Mouse (Mus musculus): ENCODE results near the gene Polr3gl. TPM values are rescaled to one million over a fixed set of nuclear protein-coding genes. Genes with fewer than 3 reads are reported as not detected.
A peak's percentile ranks its signal among the peaks of the same experiment; 100 is the strongest.

The Polr3gl gene
- total RNA-seq, 1 experiment from 2014 or later = 63.9 TPM

DNA sequence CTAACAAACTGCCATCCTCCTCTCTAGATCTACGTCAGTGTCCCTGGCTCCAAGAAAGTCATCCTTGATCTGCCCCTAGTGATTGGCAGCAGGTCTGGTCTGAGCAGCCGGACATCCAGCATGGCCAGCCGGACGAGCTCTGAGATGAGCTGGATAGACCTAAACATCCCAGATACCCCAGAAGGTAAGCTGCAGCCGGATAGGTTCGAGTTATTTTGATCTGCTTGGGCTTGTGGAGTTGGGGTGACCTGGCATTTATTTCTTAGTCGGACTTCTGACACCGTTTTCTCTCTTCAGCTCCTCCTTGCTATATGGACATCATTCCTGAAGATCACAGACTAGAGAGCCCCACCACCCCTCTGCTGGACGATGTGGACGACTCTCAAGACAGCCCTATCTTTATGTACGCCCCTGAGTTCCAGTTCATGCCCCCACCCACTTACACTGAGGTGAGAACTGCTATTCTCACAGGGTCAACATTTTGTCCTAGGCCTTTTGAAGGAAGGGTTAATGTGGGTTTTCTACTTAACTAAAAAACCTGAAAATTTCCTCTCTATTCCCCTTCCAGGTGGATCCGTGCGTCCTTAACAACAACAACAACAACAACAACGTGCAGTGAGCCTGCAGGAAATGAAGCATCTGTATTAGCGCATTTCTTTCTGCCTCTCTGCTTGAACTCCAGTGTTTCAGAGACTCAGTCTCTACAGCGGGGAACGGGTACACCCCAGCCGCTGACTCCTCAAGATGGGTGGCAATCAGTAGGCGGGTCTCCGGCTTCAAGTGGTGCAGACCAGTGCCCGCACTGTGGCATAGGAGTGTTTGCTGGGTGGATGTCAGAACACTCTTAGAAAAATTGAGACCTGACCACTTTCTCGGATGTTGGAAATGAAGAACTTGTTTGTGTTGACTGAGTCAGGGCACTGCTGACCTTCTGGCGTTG is 33.8 kb downstream of the Polr3gl start:
- no peak for ATAC-seq (ENCODE audit: extremely low read depth, insufficient number of reproducible peaks, low FRiP score, poor library complexity, severe bottlenecking)

DNA sequence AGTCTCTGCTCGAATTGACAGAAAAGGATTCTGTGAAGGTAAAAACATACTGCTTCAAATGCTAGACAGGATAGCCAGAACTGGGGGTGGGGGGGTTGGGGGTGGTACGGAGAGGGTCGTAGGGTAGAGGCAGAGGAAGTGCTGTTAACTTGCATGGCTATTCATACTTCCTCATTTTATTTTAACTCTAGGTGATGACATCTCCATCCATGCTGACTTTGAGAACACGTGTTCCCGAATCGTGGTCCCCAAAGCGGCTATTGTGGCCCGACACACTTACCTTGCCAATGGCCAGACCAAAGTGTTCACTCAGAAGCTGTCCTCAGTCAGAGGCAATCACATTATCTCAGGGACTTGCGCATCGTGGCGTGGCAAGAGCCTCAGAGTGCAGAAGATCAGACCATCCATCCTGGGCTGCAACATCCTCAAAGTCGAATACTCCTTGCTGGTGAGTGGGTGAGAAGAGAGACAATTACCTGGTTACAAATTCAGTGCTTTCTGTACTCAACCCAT is 34.5 kb downstream of the Polr3gl start:
- peak; percentile 10; the same call in 1 of the 2 replicates for ATAC-seq (ENCODE audit: extremely low read depth, insufficient number of reproducible peaks, low FRiP score, poor library complexity, severe bottlenecking)

DNA sequence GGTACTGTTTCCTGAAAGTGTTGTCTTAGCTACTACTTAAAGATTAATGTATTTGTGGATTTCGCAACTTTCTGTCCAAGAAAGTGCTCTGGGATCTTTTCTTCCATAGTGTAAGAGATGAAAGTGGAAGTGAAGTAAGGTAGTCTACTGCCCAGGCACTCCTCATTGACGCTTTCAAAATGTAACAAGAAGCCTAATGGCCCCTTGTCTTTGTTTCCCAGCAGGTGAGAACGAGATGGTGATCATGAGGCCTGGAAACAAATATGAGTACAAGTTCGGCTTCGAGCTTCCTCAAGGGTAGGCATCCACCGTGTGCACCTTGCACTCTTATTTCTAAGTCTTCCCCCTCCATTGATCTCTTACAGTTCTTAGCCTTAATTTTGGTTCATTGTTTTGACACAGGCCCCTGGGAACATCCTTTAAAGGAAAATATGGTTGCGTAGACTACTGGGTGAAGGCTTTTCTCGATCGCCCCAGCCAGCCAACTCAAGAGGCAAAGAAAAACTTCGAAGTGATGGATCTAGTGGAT is 35.2 kb downstream of the Polr3gl start:
- ATAC-seq (ENCODE audit: extremely low read depth, insufficient number of reproducible peaks, low FRiP score, poor library complexity, severe bottlenecking) = no peak

DNA sequence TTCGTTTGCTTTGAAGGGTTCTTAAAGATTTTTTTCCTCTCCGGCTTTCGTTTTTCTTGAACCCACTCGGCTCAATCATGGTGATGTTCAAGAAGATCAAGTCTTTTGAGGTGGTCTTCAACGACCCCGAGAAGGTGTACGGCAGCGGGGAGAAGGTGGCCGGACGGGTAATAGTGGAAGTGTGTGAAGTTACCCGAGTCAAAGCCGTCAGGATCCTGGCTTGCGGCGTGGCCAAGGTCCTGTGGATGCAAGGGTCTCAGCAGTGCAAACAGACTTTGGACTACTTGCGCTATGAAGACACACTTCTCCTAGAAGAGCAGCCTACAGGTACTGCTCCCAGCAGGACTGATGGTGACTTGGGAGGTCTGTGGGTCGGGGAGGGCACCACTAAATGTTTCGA is 35.8 kb downstream of the Polr3gl start:
- ATAC-seq (ENCODE audit: extremely low read depth, insufficient number of reproducible peaks, low FRiP score, poor library complexity, severe bottlenecking) = no peak

DNA sequence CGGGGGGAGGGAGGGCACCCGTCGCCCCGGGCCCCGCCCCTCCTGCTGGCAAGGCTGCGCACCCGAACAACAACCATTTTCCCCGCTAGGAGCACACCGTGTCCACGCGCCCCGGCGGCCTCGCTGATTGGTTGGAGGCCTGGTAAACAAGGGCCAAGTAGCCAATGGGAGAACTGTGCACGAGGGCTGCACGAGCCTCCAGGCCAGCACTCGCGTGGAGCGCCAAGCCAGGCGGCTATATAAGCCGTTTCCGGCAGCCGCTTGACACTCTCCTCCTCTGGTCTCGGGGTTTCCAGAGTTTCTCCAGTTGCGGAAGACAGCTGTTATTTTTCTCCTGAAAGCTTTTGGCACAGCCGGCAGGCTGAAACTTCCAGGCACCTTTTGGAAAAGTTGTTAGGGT is 36.3 kb downstream of the Polr3gl start, which contains the start of gene Txnip:
Gene Txnip (plus strand): TSS at position 264 of the 400 bp plus-strand sequence.
- peak; percentile 95 for ATAC-seq (ENCODE audit: extremely low read depth, insufficient number of reproducible peaks, low FRiP score, poor library complexity, severe bottlenecking)

DNA sequence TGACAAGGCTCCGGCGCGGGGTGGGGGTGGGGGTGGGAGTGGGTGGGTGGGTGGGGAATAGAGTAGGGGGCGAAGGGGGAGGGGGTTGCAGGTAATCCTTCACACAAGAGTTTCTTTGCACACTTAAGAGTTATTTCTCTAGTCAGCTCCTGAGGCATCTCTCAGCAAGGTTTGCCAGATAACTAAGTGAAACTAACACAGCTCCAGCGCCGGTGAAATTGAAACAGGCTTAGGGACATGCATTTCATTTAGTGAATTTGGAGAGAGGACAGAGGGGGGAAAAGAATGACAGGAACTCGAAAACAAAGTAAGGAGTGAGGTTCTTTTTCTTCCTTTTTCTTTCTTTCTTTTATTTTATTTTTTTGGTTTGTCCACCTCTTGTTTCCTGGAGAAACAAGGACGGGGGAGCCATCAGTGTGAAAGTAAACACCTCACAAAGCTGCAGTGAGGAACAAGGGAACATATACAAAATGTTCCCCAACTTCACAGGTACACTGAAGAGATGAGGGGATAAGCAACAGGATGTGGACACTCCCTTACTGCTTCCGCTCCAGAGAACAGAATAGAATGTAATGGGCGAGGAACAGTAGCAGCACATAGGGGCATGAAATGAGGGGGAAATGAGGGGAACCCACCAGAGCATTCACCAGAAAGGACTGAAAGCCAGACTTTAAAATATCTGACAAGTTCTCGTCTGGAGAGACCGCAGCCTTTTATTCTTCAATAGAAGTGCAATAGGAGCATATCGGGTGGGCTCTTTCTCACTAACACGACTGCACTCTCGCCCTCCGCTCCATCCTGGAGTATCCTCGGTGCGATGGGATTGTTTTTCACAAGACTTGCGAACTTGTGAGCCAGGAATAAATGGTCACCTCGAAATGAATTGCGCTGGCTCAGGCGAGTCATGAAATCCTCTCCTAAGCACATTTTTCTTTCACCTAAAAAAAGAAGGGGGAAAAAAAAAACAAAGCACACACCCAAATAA is 37.0 kb downstream of the Polr3gl start:
- no peak for ATAC-seq (ENCODE audit: extremely low read depth, insufficient number of reproducible peaks, low FRiP score, poor library complexity, severe bottlenecking)

DNA sequence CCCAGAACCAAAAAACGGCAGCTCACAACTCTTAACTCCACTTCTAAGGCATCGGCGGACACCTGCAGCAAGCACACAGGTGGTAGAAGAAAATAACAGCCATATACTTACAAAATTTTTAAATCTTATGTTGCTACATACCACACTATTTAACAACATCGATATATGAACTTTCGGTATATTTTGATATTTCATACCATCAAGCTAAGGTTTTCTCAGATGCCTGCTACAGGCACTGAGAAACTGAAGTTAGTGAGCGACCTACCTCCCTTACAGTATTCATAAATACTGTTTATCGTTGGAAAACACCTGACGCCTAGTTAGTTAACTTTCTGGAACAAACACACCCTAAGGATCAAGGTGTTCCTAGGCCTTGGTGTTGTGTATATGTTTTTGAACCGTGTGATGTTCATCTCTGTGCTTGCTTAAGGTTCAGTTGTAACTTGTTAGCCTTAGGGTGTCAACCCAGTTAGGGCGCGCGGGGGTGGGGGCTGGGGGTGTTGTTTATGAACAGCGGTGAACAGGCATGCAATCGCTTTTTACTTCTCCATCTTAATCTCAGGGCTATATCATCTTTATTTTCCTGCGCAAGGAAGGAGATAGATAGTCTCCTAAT is 37.9 kb downstream of the Polr3gl start:
- ATAC-seq (ENCODE audit: extremely low read depth, insufficient number of reproducible peaks, low FRiP score, poor library complexity, severe bottlenecking) = no peak

DNA sequence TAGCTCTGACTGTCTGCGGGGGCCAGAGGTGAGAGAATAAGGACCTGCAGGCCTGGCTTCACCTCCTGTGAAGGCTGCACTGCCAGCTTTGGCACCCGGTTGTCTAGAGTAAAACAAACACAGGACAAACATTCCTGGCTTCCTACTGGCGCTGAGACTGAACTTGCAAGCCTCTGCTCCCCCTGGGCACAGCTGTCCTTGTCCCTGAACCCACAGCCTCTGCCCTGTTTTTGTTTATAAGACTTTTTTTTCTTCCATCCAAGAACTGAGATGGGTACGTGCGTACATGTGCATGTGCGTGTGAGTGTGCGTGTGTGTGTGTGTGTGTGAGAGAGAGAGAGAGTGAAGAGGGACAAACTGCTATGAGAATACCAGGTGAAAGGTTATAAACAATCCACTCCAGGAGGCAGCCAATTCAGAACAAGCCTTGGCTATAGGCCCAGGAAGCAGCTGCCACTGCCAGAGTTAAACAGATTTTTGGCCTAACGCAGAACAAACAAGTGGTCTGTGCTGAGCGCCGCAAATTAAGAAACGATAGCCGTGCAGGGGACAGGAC is 38.9 kb downstream of the Polr3gl start:
- no peak for ATAC-seq (ENCODE audit: extremely low read depth, insufficient number of reproducible peaks, low FRiP score, poor library complexity, severe bottlenecking)

DNA sequence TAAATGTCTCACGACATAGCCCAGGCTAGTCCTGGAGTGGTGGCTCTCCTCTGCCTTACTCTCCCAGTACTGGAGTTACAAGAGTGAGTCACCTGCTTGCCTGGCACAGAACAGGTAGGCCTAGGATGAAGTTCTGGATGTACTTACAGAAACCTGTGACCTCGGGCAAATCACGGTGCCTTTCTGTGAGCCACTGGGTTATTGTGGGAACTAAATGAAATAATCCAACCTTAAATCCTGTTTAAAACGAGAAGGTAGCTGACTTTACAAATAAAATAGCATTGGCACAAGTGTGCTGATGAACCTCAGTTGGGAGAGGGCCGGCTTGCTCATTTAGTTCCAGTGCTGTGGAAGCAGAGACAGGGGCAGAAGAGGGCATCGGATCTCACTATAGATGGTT is 39.7 kb downstream of the Polr3gl start:
- no peak for ATAC-seq (ENCODE audit: extremely low read depth, insufficient number of reproducible peaks, low FRiP score, poor library complexity, severe bottlenecking)

DNA sequence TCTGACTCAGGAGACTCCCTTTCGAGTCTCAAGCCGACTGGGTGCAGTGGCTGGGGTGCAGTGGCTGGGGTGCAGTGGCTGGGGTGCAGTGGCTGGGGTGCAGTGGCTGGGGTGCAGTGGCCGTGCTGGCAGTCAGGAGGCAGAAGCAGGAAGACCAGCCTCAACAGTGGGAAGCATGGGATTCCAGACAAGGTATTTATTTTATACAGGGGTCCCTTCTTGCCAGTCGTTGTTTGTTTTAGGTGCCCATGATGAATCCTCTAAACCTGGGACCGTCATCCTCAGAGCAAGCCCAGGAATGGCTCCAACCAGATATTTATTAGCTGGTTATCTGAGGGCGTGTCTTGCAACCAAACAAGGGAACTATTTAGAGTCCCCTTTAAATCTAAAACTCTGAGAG is 40.4 kb downstream of the Polr3gl start:
- ATAC-seq (ENCODE audit: extremely low read depth, insufficient number of reproducible peaks, low FRiP score, poor library complexity, severe bottlenecking) = no peak

DNA sequence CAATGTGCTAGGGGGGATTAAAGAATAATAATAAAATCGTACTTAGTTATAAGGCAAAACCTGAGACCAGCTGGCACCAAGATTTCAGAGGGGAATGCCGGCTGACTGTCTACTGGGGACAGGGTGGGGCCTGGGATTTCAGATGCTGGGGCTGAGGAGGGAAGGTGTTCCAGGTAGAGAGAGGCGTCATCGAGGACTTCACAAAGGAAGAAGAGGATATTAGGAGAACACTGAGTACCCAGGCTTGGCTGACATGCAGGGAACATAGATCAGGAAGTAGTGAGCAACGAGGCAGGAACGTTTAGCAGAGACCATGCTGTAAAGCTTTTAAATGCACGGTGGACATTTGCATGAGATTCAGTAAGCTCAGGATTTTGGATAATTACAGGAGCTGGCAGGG is 42.1 kb downstream of the Polr3gl start:
- no peak for ATAC-seq (ENCODE audit: extremely low read depth, insufficient number of reproducible peaks, low FRiP score, poor library complexity, severe bottlenecking)

DNA sequence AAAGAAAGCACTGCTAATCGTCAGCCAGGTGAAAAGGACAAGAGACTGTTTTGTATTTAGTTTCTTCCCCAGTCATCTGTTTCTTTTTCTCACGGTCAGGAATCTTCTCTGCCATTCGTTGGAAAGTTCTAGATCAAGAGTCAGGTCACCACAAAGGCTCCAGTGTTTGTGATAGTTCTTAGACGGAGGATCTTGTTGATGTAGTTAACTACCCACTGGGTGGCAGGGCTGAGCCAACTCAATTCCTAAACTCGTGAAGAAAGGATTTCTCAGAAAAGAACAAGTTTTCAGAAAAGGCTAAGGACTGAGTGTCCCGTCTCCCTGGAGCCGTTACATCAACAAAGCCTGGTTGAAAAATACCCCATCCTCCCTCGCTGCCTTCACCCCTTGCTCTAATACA is 42.8 kb downstream of the Polr3gl start:
- ATAC-seq (ENCODE audit: extremely low read depth, insufficient number of reproducible peaks, low FRiP score, poor library complexity, severe bottlenecking) = peak; percentile 71

DNA sequence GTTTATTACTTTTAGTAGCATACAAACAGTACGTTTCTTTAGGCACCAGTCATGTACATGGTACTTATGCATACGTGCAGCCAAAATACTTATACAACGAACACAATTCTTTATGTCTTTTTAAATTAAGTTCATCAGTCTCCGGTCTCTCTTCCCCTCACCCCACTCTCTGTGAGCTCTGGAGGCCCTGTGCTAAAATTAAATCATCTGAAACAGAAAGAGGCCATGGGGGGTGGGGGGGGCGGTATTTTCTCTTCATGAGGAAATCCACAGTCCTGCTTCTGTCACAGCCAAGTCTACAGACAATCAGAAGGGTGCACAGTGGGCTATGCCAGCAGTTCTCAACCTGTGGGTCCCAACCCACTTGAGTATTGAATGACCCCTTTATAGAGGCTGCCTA is 44.6 kb downstream of the Polr3gl start:
- no peak for ATAC-seq (ENCODE audit: extremely low read depth, insufficient number of reproducible peaks, low FRiP score, poor library complexity, severe bottlenecking)

DNA sequence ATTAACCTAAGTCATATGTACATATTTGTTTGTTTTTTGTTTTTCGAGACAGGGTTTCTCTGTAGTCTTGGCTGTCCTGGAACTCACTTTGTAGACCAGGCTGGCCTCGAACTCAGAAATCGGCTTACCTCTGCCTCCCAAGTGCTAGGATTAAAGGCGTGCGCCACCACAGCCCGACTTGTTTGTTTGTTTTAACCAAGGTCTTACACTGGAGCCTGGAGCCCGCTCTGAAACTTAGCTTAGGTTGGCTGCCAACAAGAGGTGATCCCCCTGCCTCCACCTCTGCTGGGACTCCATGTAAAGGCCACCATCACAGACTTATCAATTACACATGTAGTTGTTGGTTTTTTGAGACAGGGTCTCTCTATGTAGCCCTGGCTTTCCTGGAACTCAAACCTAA is 45.2 kb downstream of the Polr3gl start:
- no peak for ATAC-seq (ENCODE audit: extremely low read depth, insufficient number of reproducible peaks, low FRiP score, poor library complexity, severe bottlenecking)

DNA sequence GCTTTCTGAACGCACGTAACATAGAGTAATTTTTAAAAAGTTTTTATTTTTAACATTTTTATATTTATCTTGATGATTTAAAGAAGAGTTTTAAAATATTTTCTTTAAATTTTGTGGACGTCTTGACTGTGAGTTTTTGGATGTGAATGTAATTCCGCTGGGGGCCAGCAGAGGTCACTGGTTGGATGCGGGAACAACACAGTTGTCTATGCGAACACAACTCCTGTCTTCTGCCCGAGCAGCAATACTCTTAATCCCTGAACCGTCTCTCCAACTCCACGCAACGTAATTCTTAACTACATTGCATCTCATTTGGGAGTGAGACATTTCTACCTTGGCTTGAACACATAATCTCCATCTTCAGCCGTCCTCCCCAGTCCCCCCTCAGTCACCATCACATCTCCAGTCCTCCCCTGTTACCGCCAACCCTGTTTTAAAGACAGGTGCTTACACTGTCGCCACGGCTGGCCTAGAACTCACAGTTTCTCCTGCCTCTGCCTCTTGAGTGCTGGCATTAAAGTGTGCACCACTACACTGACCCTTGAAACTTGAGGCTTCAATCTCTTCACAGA is 46.5 kb downstream of the Polr3gl start:
- ATAC-seq (ENCODE audit: extremely low read depth, insufficient number of reproducible peaks, low FRiP score, poor library complexity, severe bottlenecking) = peak; percentile 75

DNA sequence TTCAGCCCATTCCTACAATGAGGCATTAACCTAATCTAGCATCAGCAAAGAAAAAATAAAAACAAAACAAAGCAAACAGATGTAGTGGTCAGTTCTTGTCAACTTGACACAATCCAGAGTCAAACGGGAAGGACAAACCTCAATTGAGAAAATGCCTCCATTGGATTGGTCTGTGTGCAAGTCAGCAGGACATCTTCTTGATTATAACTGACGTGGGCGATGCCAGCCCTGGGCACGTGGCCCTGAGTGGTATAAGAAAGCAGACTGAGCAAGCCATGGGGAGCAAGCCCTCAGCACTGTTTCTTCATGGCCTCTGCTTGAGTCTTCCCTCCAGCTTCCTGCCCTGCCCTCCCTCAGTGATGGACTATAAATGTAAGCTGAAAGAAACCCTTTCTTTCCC is 47.1 kb downstream of the Polr3gl start:
- no peak for ATAC-seq (ENCODE audit: extremely low read depth, insufficient number of reproducible peaks, low FRiP score, poor library complexity, severe bottlenecking)

DNA sequence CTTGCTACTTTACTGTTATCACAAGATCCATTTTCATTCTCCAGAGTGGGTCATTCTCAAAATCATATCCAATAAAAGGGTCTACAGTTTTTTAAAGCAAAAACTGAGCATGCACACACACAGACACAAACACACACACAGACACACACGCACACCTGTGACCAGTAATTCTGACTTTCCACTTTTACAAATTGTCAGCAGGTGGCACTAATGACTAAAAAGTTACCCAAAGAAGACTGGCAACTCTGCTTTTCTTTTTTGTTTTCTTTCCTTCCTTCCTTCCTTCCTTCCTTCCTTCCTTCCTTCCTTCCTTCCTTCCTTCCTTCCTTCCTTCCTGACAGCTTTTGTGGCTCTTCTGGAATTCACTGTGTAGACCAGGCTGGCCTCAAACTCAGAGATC is 48.4 kb downstream of the Polr3gl start:
- no peak for ATAC-seq (ENCODE audit: extremely low read depth, insufficient number of reproducible peaks, low FRiP score, poor library complexity, severe bottlenecking)

DNA sequence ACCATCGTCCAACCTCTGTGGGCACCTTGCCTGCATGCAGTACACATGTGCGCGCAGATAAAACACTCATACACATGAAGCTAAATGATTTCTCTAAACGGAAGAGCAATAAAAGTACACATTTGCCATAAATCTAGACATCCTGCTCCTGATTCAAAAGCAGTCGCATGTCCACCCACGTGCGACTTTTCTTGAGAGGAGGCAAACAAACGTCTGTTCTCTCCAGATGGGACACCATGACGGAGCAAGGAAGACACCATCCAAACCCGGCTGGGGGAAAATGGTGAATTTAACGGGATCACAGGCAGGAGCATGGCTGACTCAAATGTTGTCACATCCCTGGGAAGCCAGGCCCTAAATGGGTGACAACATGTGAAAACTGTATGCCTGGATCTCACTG is 50.6 kb downstream of the Polr3gl start:
- ATAC-seq (ENCODE audit: extremely low read depth, insufficient number of reproducible peaks, low FRiP score, poor library complexity, severe bottlenecking) = no peak
